Mouse (Mus musculus) lung, adult 2 months (tissue): ENCODE results near the gene Yif1a. TPM values are rescaled to one million over a fixed set of nuclear protein-coding genes. Genes with fewer than 3 reads are reported as not detected.
A peak's percentile ranks its signal among the peaks of the same experiment; 100 is the strongest.

Experiments used
- DNase-seq: peaks from one replicate; pipeline ENCODE4 v3.0.0; 2022
- H3K4me1 ChIP-seq: fragments of 200-500 bp; 2 replicates; pipeline ENCODE4 v1.6.1; 2011; ENCODE audit warnings: low read length; ENCODE audit not compliant: control insufficient read depth, insufficient read depth
- H3K4me3 ChIP-seq: fragments of 200-500 bp; replicated peaks from 2 replicates; pipeline ENCODE3; 2011; ENCODE audit warnings: low read depth, mild to moderate bottlenecking, control low read depth, low read length; ENCODE audit errors: extremely low read depth
- CTCF ChIP-seq: fragments of 200-500 bp; IDR thresholded peaks from 2 replicates; pipeline ENCODE4 v1.5.1; 2011; ENCODE audit warnings: mild to moderate bottlenecking, low read length, control low read depth; ENCODE audit not compliant: insufficient read depth
- POLR2A ChIP-seq: fragments of 200-500 bp; IDR thresholded peaks from 2 replicates; pipeline ENCODE4 v1.6.1; 2011; ENCODE audit warnings: low read depth, mild to moderate bottlenecking, control low read depth, low read length, borderline replicate concordance; ENCODE audit errors: extremely low read depth
- WGBS: fragments of 180-500 bp; shearing (Covaris S2); methylation state at CpG from one replicate; pipeline ENCODE4 v1.1.7; 2018; 5-methylcytosine and 5-hydroxymethylcytosine counted together
- polyA plus RNA-seq: library from polyadenylated mRNA; depleted of rRNA; stranded (reverse); fragments of >200 nt; gene quantifications from 2 replicates; pipeline ENCODE4 v1.2.3, GENCODE M21; 2012; rRNA removed

Yif1a gene
- polyA plus RNA-seq = 154 and 165 TPM in 2 replicates

DNA sequence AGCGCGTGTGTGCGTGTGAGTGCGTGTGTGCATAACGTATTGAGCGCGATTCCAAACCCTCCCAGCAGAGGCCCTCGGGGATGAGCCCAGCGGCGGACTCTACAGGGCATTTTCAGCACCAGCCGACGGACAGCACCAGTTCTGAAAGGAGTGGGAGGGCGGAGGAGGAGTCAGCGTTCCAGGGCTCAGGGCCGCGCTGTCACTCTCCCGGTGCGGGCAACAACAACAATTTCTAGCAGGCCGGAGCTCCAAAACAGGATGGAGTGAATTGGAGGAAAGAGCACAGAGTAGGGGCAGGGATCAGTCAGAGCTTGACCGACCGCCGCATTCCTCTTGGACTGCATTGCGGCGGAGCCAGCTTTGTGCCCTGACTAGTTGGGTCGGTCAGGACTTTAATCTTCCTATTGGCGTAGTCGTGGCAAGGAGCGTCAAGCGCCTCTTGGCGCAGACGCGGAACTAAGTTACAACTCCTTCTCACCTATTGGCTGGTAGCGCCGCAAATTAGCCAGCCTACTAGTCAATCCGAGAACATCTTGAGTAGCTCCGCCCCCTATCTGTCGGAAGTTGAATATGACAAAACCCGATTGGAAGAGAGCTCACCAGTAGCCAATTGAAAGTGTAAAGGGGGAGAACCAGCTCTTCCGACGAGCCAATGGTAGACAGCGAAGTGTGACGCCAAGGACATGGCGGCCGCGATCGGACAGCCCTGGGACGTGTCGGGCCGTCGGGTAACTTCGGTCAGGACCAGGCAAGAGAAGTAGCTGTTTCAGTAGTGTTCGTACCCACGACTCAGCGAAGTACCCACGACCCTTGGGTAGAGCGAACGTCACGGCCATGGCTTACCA, at the start of gene Yif1a:
TSS of gene Yif1a (plus strand) at position 655 of the 845 bp plus-strand sequence.
- WGBS = under 1% methylated on average over 58 of the region's 58 CpGs
- DNase-seq = peak; percentile 92
- TF ChIP-seq POLR2A (peak; percentile 95), CTCF (peak; percentile 55)
- Histone ChIP-seq H3K4me1 (peaks cover 5% of the 10 kb centered on the region), H3K4me3 (peak within 1 kb of the TSS; percentile 99)

DNA sequence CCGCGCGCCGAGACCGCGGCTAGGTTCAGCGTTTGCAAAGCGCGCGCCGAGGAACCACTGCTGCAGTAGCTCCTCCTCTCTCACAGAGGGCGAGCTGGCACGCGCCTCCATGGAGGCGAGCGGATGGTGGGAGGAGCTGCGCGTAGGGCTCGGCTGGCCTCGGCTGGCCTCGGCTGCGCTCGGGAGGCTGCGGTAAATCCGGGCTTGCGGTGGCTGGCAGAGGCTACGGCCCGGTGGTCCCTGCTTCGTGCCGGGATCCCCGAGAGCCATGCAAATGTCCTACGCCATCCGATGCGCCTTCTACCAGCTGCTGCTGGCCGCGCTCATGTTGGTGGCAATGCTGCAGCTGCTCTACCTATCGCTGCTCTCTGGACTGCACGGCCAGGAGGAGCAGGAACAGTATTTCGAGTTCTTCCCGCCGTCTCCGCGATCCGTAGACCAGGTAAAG, 49.6 kb upstream of the Yif1a start, which contains the start of the genes B4gat1 and AC124502.3:
TSS of gene B4gat1 (plus strand) at position 118 of the 448 bp plus-strand sequence.
TSS of gene AC124502.3 (plus strand) at position 183 of the 448 bp plus-strand sequence.
- 0 out of 2 replicates have a peak, but pooled peaks have one; percentile 16 for TF ChIP-seq CTCF
- peak; percentile 60; the same call in 1 of the 2 replicates for TF ChIP-seq POLR2A
- Histone ChIP-seq H3K4me3 (peak within 1 kb of the TSS; percentile 99), H3K4me1 (peaks cover 13% of the 10 kb centered on the region)
- under 1% methylated on average over 44 of the region's 44 CpGs for WGBS
- DNase-seq = peak; percentile 83

DNA sequence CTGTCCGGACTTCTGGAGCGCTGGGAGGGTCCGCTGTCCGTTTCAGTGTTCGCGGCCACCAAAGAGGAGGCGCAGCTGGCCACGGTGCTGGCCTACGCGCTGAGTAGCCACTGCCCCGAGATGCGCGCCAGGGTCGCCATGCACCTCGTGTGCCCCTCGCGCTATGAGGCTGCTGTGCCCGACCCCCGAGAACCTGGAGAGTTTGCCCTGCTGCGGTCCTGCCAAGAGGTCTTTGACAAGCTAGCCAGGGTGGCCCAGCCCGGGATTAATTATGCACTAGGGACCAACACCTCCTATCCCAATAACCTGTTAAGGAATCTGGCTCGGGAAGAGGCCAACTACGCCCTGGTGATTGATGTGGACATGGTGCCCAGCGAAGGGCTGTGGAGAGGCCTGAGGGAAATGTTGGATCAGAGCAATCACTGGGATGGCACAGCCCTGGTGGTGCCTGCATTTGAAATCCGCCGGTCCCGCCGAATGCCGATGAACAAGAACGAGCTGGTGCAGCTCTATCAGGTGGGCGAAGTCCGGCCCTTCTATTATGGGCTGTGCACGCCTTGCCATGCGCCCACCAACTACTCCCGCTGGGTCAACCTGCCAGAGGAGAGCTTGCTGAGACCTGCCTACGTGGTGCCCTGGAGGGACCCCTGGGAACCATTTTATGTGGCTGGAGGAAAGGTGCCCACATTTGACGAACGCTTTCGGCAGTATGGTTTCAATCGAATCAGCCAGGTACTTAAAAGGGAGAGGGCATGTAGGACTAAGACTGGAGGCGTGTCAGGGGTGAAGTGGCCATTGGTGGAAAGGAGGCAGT, 48.8 kb upstream of the Yif1a start:
- WGBS = 15% methylated on average over 41 of the region's 41 CpGs
- Histone ChIP-seq H3K4me1 (peaks cover 13% of the 10 kb centered on the region), H3K4me3 (peak overlapping the region; percentile 99)
- no peak for DNase-seq
- no peak for TF ChIP-seq POLR2A
- TF ChIP-seq CTCF = no peak

- TF ChIP-seq CTCF (no peak), POLR2A (peak; percentile 82; the same call in 1 of the 2 replicates)
- peak within 1 kb of the TSS; percentile 91 for H3K4me3 ChIP-seq
- H3K4me1 ChIP-seq = peaks cover 13% of the 10 kb centered on the region
- 2% methylated on average over 40 of the region's 40 CpGs for WGBS
- DNase-seq = peak; percentile 89
Measured at GRCm38 (mm10) chr19:5040862-5041523, 47.3 kb upstream of the Yif1a start, which contains the start of gene Brms1. TSS of gene Brms1 (plus strand) at chr19:5041354.

- DNase-seq = no peak
- WGBS = 3% methylated on average over 16 of the region's 16 CpGs
Measured at GRCm38 (mm10) chr19:5041588-5041987, 46.8 kb upstream of the Yif1a start.

GRCm38 (mm10) chr19:5045531-5045930, 42.8 kb upstream of the Yif1a start:
- DNase-seq = no peak
- WGBS = 67% methylated on average over 4 of the region's 4 CpGs
- Histone ChIP-seq H3K4me3 (no peak overlapping the region), H3K4me1 (peaks cover 6% of the 10 kb centered on the region)
- TF ChIP-seq POLR2A (no peak), CTCF (no peak)

More at GRCm38 (mm10) chr19:5041588-5041987, 46.8 kb upstream of the Yif1a start:
- H3K4me3 ChIP-seq = peak overlapping the region; percentile 91
- TF ChIP-seq CTCF = no peak
- no peak for TF ChIP-seq POLR2A
- H3K4me1 ChIP-seq = peaks cover 13% of the 10 kb centered on the region

DNA sequence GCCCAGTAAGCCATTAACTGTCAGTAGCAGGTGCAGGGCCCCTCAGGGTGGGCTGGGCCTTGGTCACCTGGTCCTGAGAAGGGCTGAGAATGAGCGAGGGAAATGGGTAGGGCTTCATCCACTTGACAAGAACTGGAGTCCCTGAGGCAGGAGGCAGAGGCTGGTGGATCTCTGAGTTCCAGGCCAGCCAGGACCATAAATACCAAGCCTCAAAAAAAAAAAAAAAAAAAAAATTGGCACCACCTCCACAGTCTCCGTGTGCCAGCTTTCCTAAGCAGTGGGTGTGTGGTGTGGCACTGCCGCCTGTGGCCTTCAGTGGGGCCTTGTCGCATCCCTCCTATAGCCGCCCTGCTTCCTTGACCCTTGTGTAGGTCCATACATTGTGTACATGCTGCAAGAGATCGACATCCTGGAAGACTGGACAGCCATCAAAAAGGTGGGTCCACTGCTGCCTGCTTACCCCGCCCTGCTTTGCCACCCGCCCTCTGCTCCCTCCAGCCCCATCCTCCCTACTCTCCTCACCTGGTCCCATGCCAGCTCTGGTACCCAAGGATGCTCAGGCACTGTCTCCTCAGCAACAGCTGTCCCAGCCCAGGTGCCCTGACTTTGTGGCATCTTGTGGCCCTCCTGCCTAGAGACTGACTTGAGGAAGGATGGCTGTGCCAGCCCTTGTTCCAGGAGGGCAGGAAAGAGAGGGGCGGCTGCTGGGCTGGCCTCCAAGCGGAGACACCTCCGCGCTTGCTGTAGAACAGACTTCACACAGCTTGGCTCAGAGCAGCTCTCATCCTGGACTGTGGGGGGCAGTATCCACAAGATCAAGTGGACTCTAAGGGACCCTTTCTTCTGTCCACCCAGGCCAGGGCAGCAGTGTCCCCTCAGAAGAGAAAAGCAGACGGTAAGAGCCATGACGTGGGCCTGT, 39.9 kb upstream of the Yif1a start:
- no peak overlapping the region for H3K4me3 ChIP-seq
- H3K4me1 ChIP-seq = peaks cover 3% of the 10 kb centered on the region; the same call in 1 of the 2 replicates
- no peak for DNase-seq
- 85% methylated on average over 14 of the region's 14 CpGs for WGBS
- TF ChIP-seq POLR2A = no peak
- TF ChIP-seq CTCF = no peak

GRCm38 (mm10) chr19:5049325-5049724, 39.0 kb upstream of the Yif1a start:
- H3K4me3 ChIP-seq = no peak overlapping the region
- TF ChIP-seq CTCF (no peak), POLR2A (no peak)
- whole genome bisulfite sequencing = 90% methylated on average over 6 of the region's 6 CpGs
- H3K4me1 ChIP-seq = peaks cover 3% of the 10 kb centered on the region; the same call in 1 of the 2 replicates
- no peak for DNase-seq
